Mouse (Mus musculus): Measurements from ENCODE around the gene D630003M21Rik.

Gene D630003M21Rik

GRCm38 (mm10) chr2:158198861-158199260 is 30.2 kb downstream of the D630003M21Rik start:
- in situ Hi-C loops (cut with MboI, MseI): no loop called here

- in situ Hi-C loops (cut with MboI, MseI): no loop called here
These were observed 31.1 kb downstream of the D630003M21Rik start for GRCm38 (mm10) chr2:158197971-158198370.

- in situ Hi-C loops (cut with MboI, MseI): loop anchor here (5.0 kb wide), 1 partner anchor 83 kb away; no protein-coding TSS in a partner anchor
These were observed 33.9 kb downstream of the D630003M21Rik start for GRCm38 (mm10) chr2:158194945-158195640.

- in situ Hi-C loops (cut with MboI, MseI): loop anchor here (5.0 kb wide), 1 partner anchor 81 kb away; no protein-coding TSS in a partner anchor
These were observed 35.2 kb downstream of the D630003M21Rik start for GRCm38 (mm10) chr2:158193611-158194336.

GRCm38 (mm10) chr2:158191098-158191497 is 37.9 kb downstream of the D630003M21Rik start:
- in situ Hi-C loops (cut with MboI, MseI): loop anchor here (5.0 kb wide), 1 partner anchor 79 kb away; no protein-coding TSS in a partner anchor

GRCm38 (mm10) chr2:158189451-158189850 is 39.6 kb downstream of the D630003M21Rik start:
- in situ Hi-C loops (cut with MboI, MseI): no loop called here

GRCm38 (mm10) chr2:158186206-158186871 is 42.7 kb downstream of the D630003M21Rik start:
- in situ Hi-C loops (cut with MboI, MseI): no loop called here

GRCm38 (mm10) chr2:158183266-158183665 is 45.8 kb downstream of the D630003M21Rik start:
- in situ Hi-C loops (cut with MboI, MseI): no loop called here

GRCm38 (mm10) chr2:158181932-158182331 is 47.1 kb downstream of the D630003M21Rik start:
- in situ Hi-C loops (cut with MboI, MseI): no loop called here

GRCm38 (mm10) chr2:158180797-158181196 is 48.2 kb downstream of the D630003M21Rik start:
- in situ Hi-C loops (cut with MboI, MseI): no loop called here

GRCm38 (mm10) chr2:158179370-158180111 is 49.5 kb downstream of the D630003M21Rik start:
- in situ Hi-C loops (cut with MboI, MseI): no loop called here

- in situ Hi-C loops (cut with MboI, MseI): no loop called here
These were observed 50.2 kb downstream of the D630003M21Rik start for GRCm38 (mm10) chr2:158178696-158179369.

GRCm38 (mm10) chr2:158178139-158178538 is 50.9 kb downstream of the D630003M21Rik start:
- in situ Hi-C loops (cut with MboI, MseI): no loop called here

- in situ Hi-C loops (cut with MboI, MseI): no loop called here
These were observed 51.4 kb downstream of the D630003M21Rik start for GRCm38 (mm10) chr2:158177574-158177973.

GRCm38 (mm10) chr2:158176763-158177162 is 52.3 kb downstream of the D630003M21Rik start:
- in situ Hi-C loops (cut with MboI, MseI): no loop called here

- in situ Hi-C loops (cut with MboI, MseI): no loop called here
These were observed 53.6 kb downstream of the D630003M21Rik start for GRCm38 (mm10) chr2:158175433-158175832.

- in situ Hi-C loops (cut with MboI, MseI): no loop called here
These were observed 54.1 kb downstream of the D630003M21Rik start for GRCm38 (mm10) chr2:158174958-158175357.

GRCm38 (mm10) chr2:158174438-158174837 is 54.6 kb downstream of the D630003M21Rik start:
- in situ Hi-C loops (cut with MboI, MseI): no loop called here

GRCm38 (mm10) chr2:158170394-158170793 is 58.6 kb downstream of the D630003M21Rik start:
- in situ Hi-C loops (cut with MboI, MseI): no loop called here

- in situ Hi-C loops (cut with MboI, MseI): no loop called here
These were observed 59.3 kb downstream of the D630003M21Rik start for GRCm38 (mm10) chr2:158169771-158170170.

GRCm38 (mm10) chr2:158169351-158169750 is 59.7 kb downstream of the D630003M21Rik start:
- in situ Hi-C loops (cut with MboI, MseI): no loop called here

Measured in regulatory T cell (primary cell).